2 mouse cellular contexts compared by ENCODE assay signal in the genomic region with DNA sequence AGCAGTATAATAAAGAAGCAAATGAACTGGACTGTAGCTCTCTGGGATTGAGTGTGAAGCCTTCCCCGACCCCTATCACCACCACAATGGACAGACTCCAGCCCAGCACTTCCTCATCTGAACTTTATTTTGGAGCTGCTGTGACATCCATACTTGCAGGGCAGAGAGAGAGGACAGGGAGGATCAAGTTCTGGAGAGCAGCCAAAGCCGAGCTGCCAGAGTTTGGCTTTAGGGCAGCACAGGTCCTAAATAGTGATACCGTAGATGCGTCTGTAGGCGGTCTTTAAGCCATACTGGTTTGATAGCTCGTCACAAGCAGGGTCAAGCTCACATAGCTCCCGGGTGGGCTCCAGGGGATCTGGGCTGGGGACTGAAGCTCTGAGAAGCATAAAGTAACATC. TPM values are rescaled to one million over a fixed set of nuclear protein-coding genes. Genes with fewer than 3 reads are reported as not detected.
"Had no signal": no experiment of that assay in that cellular context is flagged by ENCODE, and none has a peak within 500 bp of the region (broad histone marks: within the 10 kb centered on the region; RNA-seq: fewer than 3 reads in every experiment).

No protein-coding gene starts in this region.

RNA-seq across cellular contexts. Expression of gene Bglap3, which starts 4.0 kb away (rescaled TPM):
- total RNA-seq: megakaryocyte, adult 5-6 weeks; megakaryocyte-erythroid progenitor cell, adult 5-6 weeks had no signal

RNA-seq across cellular contexts. Expression of gene Paqr6, which starts 4.1 kb away (rescaled TPM):
- total RNA-seq: megakaryocyte, adult 5-6 weeks; megakaryocyte-erythroid progenitor cell, adult 5-6 weeks had no signal

RNA-seq across cellular contexts. Expression of gene Bglap2, which starts 10.0 kb away (rescaled TPM):
- total RNA-seq: megakaryocyte-erythroid progenitor cell, adult 5-6 weeks had no signal
